Comparison of ENCODE assay signal across 8 mouse cellular contexts in the genomic region with DNA sequence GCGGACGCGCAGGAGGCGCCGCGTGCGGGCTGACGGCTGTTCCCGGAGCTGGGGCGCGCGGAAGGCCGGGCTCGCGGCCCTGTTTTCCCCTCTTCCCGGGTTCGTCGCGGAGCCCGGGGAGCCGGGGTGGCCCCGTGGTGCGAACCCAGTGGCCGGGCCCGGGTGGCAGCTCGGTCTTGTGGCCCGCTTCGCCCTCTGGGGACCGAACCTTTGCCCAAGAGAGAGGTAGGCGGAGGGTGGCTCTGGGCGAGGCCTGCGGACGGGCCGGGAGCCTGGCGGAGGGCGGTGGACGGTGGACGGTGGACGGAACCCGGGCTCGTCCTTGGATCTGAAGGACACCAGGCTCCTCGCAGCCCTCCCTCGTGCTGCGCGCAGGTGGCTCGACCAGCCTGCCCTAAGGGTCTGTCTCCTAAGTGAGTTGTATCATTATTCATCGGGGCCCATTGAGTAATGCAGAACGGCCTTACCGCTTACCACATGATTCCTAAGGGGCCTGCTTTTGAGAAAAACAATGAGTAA. TPM values are rescaled to one million over a fixed set of nuclear protein-coding genes. Genes with fewer than 3 reads are reported as not detected.
DNase-seq lines count a peak whose midpoint lies in the region; ATAC-seq and TF ChIP-seq lines count a peak whose summit lies in the region.

No protein-coding gene starts in this region.

- peak overlapping the region; percentile 99 for H3K9ac ChIP-seq in hindbrain, embryonic 12.5 days
- H3K9ac ChIP-seq in midbrain, embryonic 11.5 days (ENCODE audit: low read length): peak overlapping the region; percentile 86

- H3K4me3 ChIP-seq in spleen, adult 2 months (ENCODE audit: extremely low read depth, insufficient read depth, insufficient read length): peak overlapping the region; percentile 75
- peak overlapping the region; percentile 95 for H3K4me3 ChIP-seq in hindbrain, embryonic 12.5 days
- H3K4me3 ChIP-seq in midbrain, embryonic 11.5 days (ENCODE audit: low read depth, low read length): peak overlapping the region; percentile 98

- no peaks in the 10 kb centered on the region for H3K9me3 ChIP-seq in hindbrain, embryonic 12.5 days (replicated peaks)
- no peaks in the 10 kb centered on the region for H3K9me3 ChIP-seq in midbrain, embryonic 11.5 days (ENCODE audit: control insufficient read depth, low read length)

- WGBS in spleen, adult 2 months: under 1% methylated on average over 49 of the region's 49 CpGs
- 0% methylated on average over 46 of the region's 49 CpGs for WGBS in hindbrain, embryonic 12.5 days
- WGBS in midbrain, embryonic 11.5 days: under 1% methylated on average over 49 of the region's 49 CpGs

- no peaks in the 10 kb centered on the region; the same call in 1 of the 2 replicates for H3K4me1 ChIP-seq in spleen, adult 2 months (ENCODE audit: control insufficient read depth, insufficient read depth, insufficient read length)
- peaks cover 18% of the 10 kb centered on the region for H3K4me1 ChIP-seq in hindbrain, embryonic 12.5 days
- H3K4me1 ChIP-seq in midbrain, embryonic 11.5 days (ENCODE audit: control insufficient read depth, insufficient read depth, low read length): peaks cover 7% of the 10 kb centered on the region

- no peaks in the 10 kb centered on the region for H3K27me3 ChIP-seq in spleen, adult 2 months (ENCODE audit: control insufficient read depth, insufficient read depth, low read length)
- peaks cover 3% of the 10 kb centered on the region; the same call in 1 of the 2 replicates for H3K27me3 ChIP-seq in hindbrain, embryonic 12.5 days
- H3K27me3 ChIP-seq in midbrain, embryonic 11.5 days (ENCODE audit: control insufficient read depth, insufficient read depth, low read length): no peaks in the 10 kb centered on the region

- peaks cover 20% of the 10 kb centered on the region for H3K36me3 ChIP-seq in spleen, adult 2 months (ENCODE audit: control insufficient read depth, insufficient read depth, low read length)
- H3K36me3 ChIP-seq in hindbrain, embryonic 12.5 days: peaks cover 34% of the 10 kb centered on the region
- peaks cover 17% of the 10 kb centered on the region for H3K36me3 ChIP-seq in midbrain, embryonic 11.5 days (ENCODE audit: control insufficient read depth, insufficient read depth, low read length)

- ATAC-seq in cerebellum, adult (ENCODE audit: insufficient number of reproducible peaks, low FRiP score, low TSS enrichment): peak; percentile 36
- ATAC-seq in hindbrain, embryonic 12.5 days (ENCODE audit: low FRiP score): peak; percentile 84
- ATAC-seq in midbrain, embryonic 11.5 days (ENCODE audit: low FRiP score): peak; percentile 66

- intact Hi-C loops in left cerebral cortex, postnatal 25 days (cut with DNase I): loop anchor here (1.0 to 5.0 kb wide), 4 partner anchors 27 to 135 kb away; a partner anchor contains a TSS

- no peak for TF ChIP-seq POLR2A in spleen, adult 2 months (IDR thresholded peaks at IDR 0.05; ENCODE audit: low read depth, low read length)

- peak overlapping the region; percentile 87 for H3K27ac ChIP-seq in spleen, adult 2 months (ENCODE audit: insufficient read depth, low read length)
- H3K27ac ChIP-seq in hindbrain, embryonic 12.5 days: peak overlapping the region; percentile 93
- H3K27ac ChIP-seq in midbrain, embryonic 11.5 days (ENCODE audit: low read depth, low read length): peak overlapping the region; percentile 73

- TF ChIP-seq CTCF in spleen, adult 2 months (IDR thresholded peaks at IDR 0.05; ENCODE audit: extremely low read depth, insufficient read depth, insufficient read length, insufficient replicate concordance): no peak

- peak overlapping the region; percentile 77 for H3K4me2 ChIP-seq in hindbrain, embryonic 12.5 days (replicated peaks)
- peak overlapping the region; percentile 68 for H3K4me2 ChIP-seq in midbrain, embryonic 11.5 days

- DNase-seq in cerebellum, postnatal 4 days (ENCODE audit: low spot score in 2 of 2): no peak
- no peak for DNase-seq in spleen, adult 2 months (ENCODE audit: low read depth in 1 of 2, low spot score in 2 of 2)
- DNase-seq in spleen, postnatal 36 days (ENCODE audit: low spot score in 2 of 2): no peak
- no peak for DNase-seq in midbrain, embryonic 11.5 days (ENCODE audit: low spot score, missing footprints)
- DNase-seq in left cerebral cortex, postnatal 25 days (ENCODE audit: low spot score in 2 of 2): no peak
- no peak for DNase-seq in B cell, adult 2 months

RNA-seq across cellular contexts. Expression of a gene that starts 0.4 kb away (rescaled TPM):
- 7.6 and 10.2 TPM in 2 replicates for polyA plus RNA-seq in spleen, adult 2 months (2012; rRNA removed)
- polyA plus RNA-seq in hindbrain, embryonic 12.5 days (2016; fragmentation: Nextera tagmentation; extraction: Ambion mirVana): 43.6 and 45.9 TPM in 2 replicates
- polyA plus RNA-seq in midbrain, embryonic 11.5 days (2014; fragmentation: Nextera tagmentation; extraction: Ambion mirVana): 43.2 and 48.9 TPM in 2 replicates
- 10 to 100 TPM; 29.9 to 32.5 TPM for total RNA-seq in left cerebral cortex, postnatal 25 days (2021)

RNA-seq across cellular contexts. Expression of a gene that starts 27.6 kb away (rescaled TPM):
- polyA plus RNA-seq in spleen, adult 2 months (2012; rRNA removed): 2.6 and 2.8 TPM in 2 replicates
- polyA plus RNA-seq in hindbrain, embryonic 12.5 days (2016; fragmentation: Nextera tagmentation; extraction: Ambion mirVana): 17.9 and 20.2 TPM in 2 replicates
- polyA plus RNA-seq in midbrain, embryonic 11.5 days (2014; fragmentation: Nextera tagmentation; extraction: Ambion mirVana): 20.4 and 20.6 TPM in 2 replicates
- 10 to 100 TPM; 10.2 to 11.7 TPM for total RNA-seq in left cerebral cortex, postnatal 25 days (2021)

RNA-seq across cellular contexts. Expression of a gene that starts 30.3 kb away (rescaled TPM):
- 3.4 and 3.7 TPM in 2 replicates for polyA plus RNA-seq in spleen, adult 2 months (2012; rRNA removed)
- 10.5 and 11.3 TPM in 2 replicates for polyA plus RNA-seq in hindbrain, embryonic 12.5 days (2016; fragmentation: Nextera tagmentation; extraction: Ambion mirVana)
- 8.8 and 9.6 TPM in 2 replicates for polyA plus RNA-seq in midbrain, embryonic 11.5 days (2014; fragmentation: Nextera tagmentation; extraction: Ambion mirVana)
- 10 to 100 TPM; 11.5 to 12.6 TPM for total RNA-seq in left cerebral cortex, postnatal 25 days (2021)

RNA-seq across cellular contexts. Expression of a gene that starts 40.1 kb away (rescaled TPM):
- 48.4 and 49.7 TPM in 2 replicates for polyA plus RNA-seq in spleen, adult 2 months (2012; rRNA removed)
- polyA plus RNA-seq in hindbrain, embryonic 12.5 days (2016; fragmentation: Nextera tagmentation; extraction: Ambion mirVana): 476 and 529 TPM in 2 replicates
- polyA plus RNA-seq in midbrain, embryonic 11.5 days (2014; fragmentation: Nextera tagmentation; extraction: Ambion mirVana): 487 and 540 TPM in 2 replicates
- 100 to 1,000 TPM; 262 to 266 TPM for total RNA-seq in left cerebral cortex, postnatal 25 days (2021)

RNA-seq across cellular contexts. Expression of a gene that starts 48.3 kb away (rescaled TPM):
- polyA plus RNA-seq in spleen, adult 2 months (2012; rRNA removed): 15.8 and 20.3 TPM in 2 replicates
- polyA plus RNA-seq in hindbrain, embryonic 12.5 days (2016; fragmentation: Nextera tagmentation; extraction: Ambion mirVana): 0.38 and 0.79 TPM in 2 replicates
- 0.61 and 1.0 TPM in 2 replicates for polyA plus RNA-seq in midbrain, embryonic 11.5 days (2014; fragmentation: Nextera tagmentation; extraction: Ambion mirVana)
- total RNA-seq in left cerebral cortex, postnatal 25 days (2021): 10 to 100 TPM; 17.2 to 19.1 TPM
